Mouse (Mus musculus): ENCODE measurements around the gene Tbc1d8.

DNA sequence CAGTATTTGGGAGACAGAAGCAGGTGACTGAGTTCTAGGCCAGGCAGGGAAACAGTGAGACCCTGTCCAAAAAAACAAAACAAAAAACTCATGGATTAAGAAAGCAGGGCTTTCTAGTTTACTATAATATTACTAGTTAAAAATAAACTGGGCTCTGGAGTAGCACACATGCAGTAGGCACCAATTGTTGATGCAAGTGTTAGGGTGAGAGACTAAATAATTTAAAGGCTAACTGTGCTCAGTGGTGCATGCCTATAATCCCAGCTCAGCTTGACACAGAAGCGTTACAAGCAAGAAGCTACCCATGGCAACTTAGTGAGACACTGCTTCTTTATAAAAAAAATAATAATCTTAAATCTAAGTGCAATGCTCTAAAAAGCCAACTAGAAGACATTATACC lies 100.0 kb downstream of the Tbc1d8 start:
- TF ChIP-seq POLR2A (IDR thresholded peaks at IDR 0.05; ENCODE audit: insufficient read length, low read depth) (no peak), TCF12 (IDR thresholded peaks at IDR 0.05; ENCODE audit: insufficient read depth, poor library complexity, severe bottlenecking) (no peak), MYOD1 (IDR thresholded peaks at IDR 0.05; ENCODE audit: control insufficient read depth in 1 of 3, insufficient read length in 2 of 3, low read depth in 2 of 3) (no peak), MYOG (IDR thresholded peaks at IDR 0.05; ENCODE audit: control insufficient read depth in 1 of 3, insufficient read depth in 1 of 3, insufficient read length in 2 of 3, low read depth in 2 of 3) (no peak), SRF (IDR thresholded peaks at IDR 0.05; ENCODE audit: control insufficient read depth, insufficient read length, low read depth) (no peak), E2F4 (IDR thresholded peaks at IDR 0.05; ENCODE audit: insufficient read depth) (no peak), POLR2AphosphoS2 (IDR thresholded peaks at IDR 0.05; ENCODE audit: insufficient read length, low read depth) (no peak), MAX (IDR thresholded peaks at IDR 0.05; ENCODE audit: low read depth) (no peak), CEBPB (IDR thresholded peaks at IDR 0.05; ENCODE audit: insufficient read depth, poor library complexity, severe bottlenecking) (no peak), TCF3 (IDR thresholded peaks at IDR 0.05; ENCODE audit: insufficient read length, low read depth) (no peak), USF1 (IDR thresholded peaks at IDR 0.05; ENCODE audit: low read depth) (no peak), REST (IDR thresholded peaks at IDR 0.05; ENCODE audit: insufficient read depth, insufficient read length) (no peak)

All from myocyte (in vitro differentiated cells).